Mouse (Mus musculus) CH12.LX (cell line): ENCODE results near the gene Dppa3. TPM values are rescaled to one million over a fixed set of nuclear protein-coding genes. Genes with fewer than 3 reads are reported as not detected.

Source experiments
- DNase-seq: peaks from one replicate; pipeline ENCODE4 v3.0.0-alpha.2; 2013; ENCODE audit errors: extremely low read depth
- H3K27ac ChIP-seq: 2 replicates; pipeline ENCODE4 v1.5.1; 2012; ENCODE audit warnings: low read depth, mild to moderate bottlenecking, control low read depth, moderate library complexity; ENCODE audit not compliant: insufficient read depth
- H3K27me3 ChIP-seq: replicated peaks from 2 replicates; pipeline ENCODE3; 2012; ENCODE audit warnings: inconsistent platforms
- H3K36me3 ChIP-seq, 2 experiments: replicated peaks in 1 of 2; 2 replicates each; pipeline versions ENCODE3 to v1.6.1; 2012; ENCODE audit warnings: inconsistent platforms in 1 of 2, low read length in 1 of 2, mild to moderate bottlenecking in 1 of 2, mixed read lengths in 1 of 2, moderate library complexity in 1 of 2; ENCODE audit not compliant: control insufficient read depth in 1 of 2, insufficient read depth in 1 of 2
- H3K4me1 ChIP-seq, 2 experiments: 2 replicates each; pipeline ENCODE4 v1.6.1; 2012; ENCODE audit warnings: inconsistent platforms in 1 of 2, moderate library complexity in 1 of 2; ENCODE audit not compliant: insufficient read depth in 2 of 2, control insufficient read depth in 1 of 2
- H3K4me2 ChIP-seq: 2 replicates; pipeline ENCODE4 v1.6.1; 2012; ENCODE audit warnings: low read depth, mild to moderate bottlenecking, control low read depth; ENCODE audit not compliant: poor library complexity, insufficient read depth, severe bottlenecking
- H3K4me3 ChIP-seq, 3 experiments: fragments of 150-350 bp in 1 of 3; sonication (generic) in 1 of 3; replicated peaks in 1 of 3; 2 replicates each; pipeline versions ENCODE3 to v1.5.1; 2011 to 2012; ENCODE audit warnings: low read depth in 2 of 3, low read length in 2 of 3, mild to moderate bottlenecking in 2 of 3, moderate library complexity in 2 of 3, control low read depth in 1 of 3, improper control_type of control experiment in 1 of 3, inconsistent platforms in 1 of 3, mixed read lengths in 1 of 3; ENCODE audit not compliant: poor library complexity in 1 of 3
- H3K79me2 ChIP-seq: replicated peaks from 2 replicates; pipeline ENCODE4 v1.6.1; 2012; ENCODE audit warnings: mild to moderate bottlenecking, moderate library complexity; ENCODE audit not compliant: control insufficient read depth, poor library complexity, insufficient read depth, severe bottlenecking; ENCODE audit errors: extremely low read depth
- H3K9ac ChIP-seq: 2 replicates; pipeline ENCODE4 v1.6.1; 2012; ENCODE audit warnings: low read depth, mild to moderate bottlenecking, control low read depth, moderate library complexity; ENCODE audit not compliant: insufficient read depth
- H3K9me3 ChIP-seq: replicated peaks from 2 replicates; pipeline ENCODE3; 2012; ENCODE audit warnings: low read length, inconsistent platforms, mixed read lengths
- BHLHE40 ChIP-seq: IDR thresholded peaks from 2 replicates; pipeline ENCODE4 v1.6.1; 2011; ENCODE audit warnings: mild to moderate bottlenecking, low read depth, low read length, improper control_type of control experiment
- CHD2 ChIP-seq: IDR thresholded peaks from 2 replicates; pipeline ENCODE4 v1.6.1; 2011; ENCODE audit warnings: low read length, improper control_type of control experiment
- CTCF ChIP-seq, 2 experiments: IDR thresholded peaks in 1 of 2; conservative IDR thresholded peaks in 1 of 2; 2 replicates each; pipeline ENCODE4 v1.5.1; 2011 to 2012; ENCODE audit warnings: low read depth in 2 of 2, low read length in 2 of 2, improper control_type of control experiment in 1 of 2, inconsistent platforms in 1 of 2, mild to moderate bottlenecking in 1 of 2, moderate library complexity in 1 of 2
- E2F4 ChIP-seq: IDR thresholded peaks from 2 replicates; pipeline ENCODE4 v1.6.1; 2011; ENCODE audit warnings: low read depth, low read length, improper control_type of control experiment; ENCODE audit not compliant: insufficient replicate concordance
- EP300 ChIP-seq: IDR thresholded peaks from 2 replicates; pipeline ENCODE4 v1.6.1; 2011; ENCODE audit warnings: low read length, improper control_type of control experiment
- ETS1 ChIP-seq: conservative IDR thresholded peaks from 2 replicates; pipeline ENCODE4 v1.6.1; 2012; ENCODE audit warnings: low read depth, mild to moderate bottlenecking, inconsistent platforms, low read length, improper control_type of control experiment, moderate library complexity
- IRF4 ChIP-seq: IDR thresholded peaks from 2 replicates; pipeline ENCODE4 v1.6.1; 2014; ENCODE audit warnings: low read depth, mild to moderate bottlenecking, inconsistent platforms, low read length, improper control_type of control experiment
- KAT2A ChIP-seq: IDR thresholded peaks from 2 replicates; pipeline ENCODE4 v1.6.1; 2012; ENCODE audit warnings: low read length, improper control_type of control experiment, inconsistent platforms; ENCODE audit not compliant: insufficient replicate concordance
- MAX ChIP-seq: IDR thresholded peaks from 2 replicates; pipeline ENCODE4 v1.6.1; 2011; ENCODE audit warnings: low read length, improper control_type of control experiment
- MAZ ChIP-seq: IDR thresholded peaks from 2 replicates; pipeline ENCODE4 v1.6.1; 2012; ENCODE audit warnings: low read depth, mild to moderate bottlenecking, inconsistent platforms, low read length, improper control_type of control experiment, moderate library complexity
- MEF2A ChIP-seq: IDR thresholded peaks from 2 replicates; pipeline ENCODE4 v1.6.1; 2014; ENCODE audit warnings: low read depth, mild to moderate bottlenecking, inconsistent platforms, low read length, improper control_type of control experiment, borderline replicate concordance
- MXI1 ChIP-seq: IDR thresholded peaks from 2 replicates; pipeline ENCODE4 v1.6.1; 2011; ENCODE audit warnings: mild to moderate bottlenecking, low read depth, low read length, improper control_type of control experiment
- NELFE ChIP-seq: IDR thresholded peaks from 2 replicates; pipeline ENCODE4 v1.6.1; 2011; ENCODE audit warnings: low read depth, low read length, improper control_type of control experiment
- NRF1 ChIP-seq: IDR thresholded peaks from 2 replicates; pipeline ENCODE4 v1.6.1; 2014; ENCODE audit warnings: low read depth, mild to moderate bottlenecking, inconsistent platforms, low read length, improper control_type of control experiment, moderate library complexity
- PAX5 ChIP-seq: IDR thresholded peaks from 2 replicates; pipeline ENCODE4 v1.6.1; 2012; ENCODE audit warnings: low read length, inconsistent platforms, mixed read lengths
- SIN3A ChIP-seq: IDR thresholded peaks from 2 replicates; pipeline ENCODE4 v1.6.1; 2012; ENCODE audit warnings: low read length, improper control_type of control experiment, inconsistent platforms
- TBP ChIP-seq: conservative IDR thresholded peaks from 2 replicates; pipeline ENCODE4 v1.6.1; 2011; ENCODE audit warnings: low read depth, low read length, improper control_type of control experiment
- UBTF ChIP-seq: IDR thresholded peaks from 2 replicates; pipeline ENCODE4 v1.6.1; 2012; ENCODE audit warnings: low read depth, mild to moderate bottlenecking, inconsistent platforms, low read length, improper control_type of control experiment, moderate library complexity
- USF2 ChIP-seq: conservative IDR thresholded peaks from 2 replicates; pipeline ENCODE4 v1.6.1; 2011; ENCODE audit warnings: low read depth, low read length, improper control_type of control experiment
- ZMIZ1 ChIP-seq: IDR thresholded peaks from 2 replicates; pipeline ENCODE4 v1.6.1; 2012; ENCODE audit warnings: low read depth, mild to moderate bottlenecking, inconsistent platforms, low read length, improper control_type of control experiment
- dilution Hi-C: fragments of 300-500 bp; cut with MboI; formaldehyde crosslinking; loops from 2 replicates; pipeline ENCODE4 v1.14.3; 2020; ENCODE audit warnings: low sequenced_read_pairs; ENCODE audit not compliant: extremely low pct_unique_long_range_greater_than_20kb, extremely low pct_ligation_motif_present
- in situ Hi-C: fragments of 300-500 bp; cut with MboI; formaldehyde crosslinking; loops from 3 replicates; pipeline ENCODE4 v1.14.3; 2019; ENCODE audit warnings: low sequenced_read_pairs, low pct_ligation_motif_present, low pct_unique_long_range_greater_than_20kb, mixed read lengths
- polyA plus RNA-seq: library from polyadenylated mRNA; unstranded; fragments of >175 nt; gene quantifications from 2 replicates; pipeline ENCODE4 v1.2.1, GENCODE M21; 2012; ENCODE audit warnings: low read depth; ENCODE audit not compliant: insufficient read length
- total RNA-seq, 2 experiments: library from RNA; depleted of rRNA; stranded (reverse); fragments of 300-350 nt in 1 of 2; fragments of >200 nt in 1 of 2; gene quantifications; 2 replicates each; pipeline ENCODE4 v1.2.3; 2012 to 2014

Dppa3 gene
- total and polyA plus RNA-seq, 3 experiments: not detected

DNA sequence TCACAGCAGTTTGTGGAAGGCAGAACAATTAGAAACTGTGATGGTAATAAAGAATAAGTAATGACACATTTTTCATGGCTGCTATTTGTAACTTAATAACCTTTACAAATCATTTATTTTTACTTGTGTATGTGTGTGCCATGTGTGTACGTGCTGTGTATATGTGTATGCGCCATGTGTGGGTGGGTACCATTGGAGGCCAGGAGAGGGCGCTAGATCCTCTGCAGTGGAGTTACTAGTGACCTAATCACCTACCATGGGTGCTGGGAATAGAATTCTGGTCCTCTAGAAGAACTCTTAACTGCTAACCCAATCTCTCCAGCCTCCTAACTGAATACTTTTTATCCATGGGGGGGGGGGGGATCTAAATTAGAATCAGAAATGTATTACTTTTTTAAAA is 23.7 kb downstream of the Dppa3 start:
- H3K27me3 ChIP-seq: no peaks in the 10 kb centered on the region
- H3K4me3 ChIP-seq: no peak overlapping the region
- dilution Hi-C loops: no loop called here
- TF ChIP-seq CTCF (conservative IDR thresholded peaks at IDR 0.05 in 1 of 2, IDR thresholded peaks at IDR 0.05 in 1 of 2; ENCODE audit: low read depth in 2 of 2, low read length in 2 of 2) (peak in 1 of 2 experiments; percentile 24; a peak in 2 of 4 replicates), MEF2A (no peak), KAT2A (no peak), NELFE (no peak), MAX (no peak), UBTF (no peak)
- H3K9ac ChIP-seq: no peak overlapping the region
- no peak for DNase-seq
- no peaks in the 10 kb centered on the region for H3K36me3 ChIP-seq
- no peaks in the 10 kb centered on the region for H3K79me2 ChIP-seq
- no peak overlapping the region for H3K4me2 ChIP-seq
- in situ Hi-C loops: loop anchor here (25.0 kb wide), 1 partner anchor 137 kb away; no protein-coding TSS in a partner anchor
- H3K4me1 ChIP-seq: peaks cover 16 to 43% of the 10 kb centered on the region in 2 experiments; a peak in 3 of 4 replicates
- H3K27ac ChIP-seq: no peak overlapping the region
- peaks cover 3% of the 10 kb centered on the region for H3K9me3 ChIP-seq

DNA sequence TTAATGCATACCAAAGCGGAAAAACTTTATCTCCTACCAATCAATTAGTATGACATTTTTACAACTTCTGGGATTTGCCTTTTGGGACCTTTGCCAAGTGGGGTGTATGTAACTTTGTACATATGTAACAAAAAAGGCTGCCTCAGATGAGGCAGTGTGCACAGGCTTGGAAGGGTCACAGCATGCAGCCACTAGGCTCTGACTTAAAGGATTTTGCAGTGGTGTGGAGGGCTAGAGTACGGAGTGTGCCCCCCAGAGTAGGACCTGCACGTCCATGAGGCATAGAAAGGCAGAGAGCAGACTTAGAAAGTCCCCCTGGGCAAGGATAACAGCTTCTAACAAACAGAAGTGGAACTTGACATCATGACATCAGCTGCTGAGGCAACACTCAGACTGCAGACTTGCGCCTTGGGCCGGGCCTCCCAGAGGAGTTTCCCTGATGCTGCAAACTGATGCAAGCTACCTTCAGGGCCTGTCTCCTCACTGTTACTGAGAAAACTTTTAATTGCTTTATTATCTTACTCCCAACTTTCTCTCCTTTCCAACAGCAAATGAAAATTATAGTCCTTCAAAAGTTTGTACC is 24.3 kb downstream of the Dppa3 start:
- peak; percentile 67 for DNase-seq
- TF ChIP-seq IRF4 (peak; percentile 61), NRF1 (peak; percentile 36; the same call in 1 of the 2 replicates), SIN3A (no peak), EP300 (peak; percentile 33; the same call in 1 of the 2 replicates), MAZ (0 out of 2 replicates have a peak, but pooled peaks have one; percentile 26), CHD2 (no peak), PAX5 (no peak), ZMIZ1 (no peak), BHLHE40 (0 out of 2 replicates have a peak, but pooled peaks have one; percentile 20), MEF2A (peak; percentile 47; the same call in 1 of the 2 replicates), MXI1 (peak; percentile 51; the same call in 1 of the 2 replicates), TBP (no peak), E2F4 (no peak), USF2 (no peak), KAT2A (no peak), ETS1 (peak; percentile 80)
- TF ChIP-seq, all 38 proteins: peak for 8
- Histone ChIP-seq H3K27ac (peak overlapping the region; percentile 95), H3K36me3 (no peaks in the 10 kb centered on the region), H3K9me3 (peaks cover 3% of the 10 kb centered on the region), H3K4me2 (no peak overlapping the region), H3K4me1 (peaks cover 16 to 49% of the 10 kb centered on the region in 2 experiments; a peak in 3 of 4 replicates), H3K4me3 (no peak overlapping the region), H3K79me2 (no peaks in the 10 kb centered on the region), H3K27me3 (no peaks in the 10 kb centered on the region), H3K9ac (peak overlapping the region; percentile 76)
- in situ Hi-C loops (loop anchor here (25.0 kb wide), 1 partner anchor 137 kb away; no protein-coding TSS in a partner anchor), dilution Hi-C loops (no loop called here)
